Mouse (Mus musculus) heart, postnatal 14 days (tissue): ENCODE data around the gene Fam198a. TPM values are rescaled to one million over a fixed set of nuclear protein-coding genes. Genes with fewer than 3 reads are reported as not detected.

ENCODE experiments used
- total RNA-seq, 2 experiments: library from RNA; stranded (reverse); gene quantifications; 2 replicates each; pipeline ENCODE4 v1.2.3; 2021

Fam198a gene
- total RNA-seq, 2 experiments from 2014 or later: 1.7 to 1.8 TPM

Other genes with a start within 250 kb of the Fam198a start
- gene Sec22c, start 245.5 kb upstream of the Fam198a start, total RNA-seq: 1 to 10 TPM; 5.3 to 5.8 TPM
- 100 to 1,000 TPM; 128 to 131 TPM for gene Ss18l2, start 240.7 kb upstream of the Fam198a start, total RNA-seq
- gene Nktr, start 231.8 kb upstream of the Fam198a start, total RNA-seq: 10 to 100 TPM; 44.8 to 46.5 TPM
- gene Zfp651, start 191.7 kb upstream of the Fam198a start, total RNA-seq: 10 to 100 TPM; 89.4 to 91.9 TPM
- gene Klhl40, start 173.4 kb upstream of the Fam198a start, total RNA-seq: 1 to 10 TPM; 6.7 to 6.8 TPM
- gene Hhatl, start 158.5 kb upstream of the Fam198a start, total RNA-seq: 100 to 1,000 TPM; 118 to 123 TPM
- gene Ccdc13, start 111.5 kb upstream of the Fam198a start, total RNA-seq: under 1 TPM in 1 of 2 experiments, not detected in 1; 0.38 TPM
- 100 to 1,000 TPM; 203 to 224 TPM for gene Higd1a, start 92.6 kb upstream of the Fam198a start, total RNA-seq
- gene Ackr2, start 52.6 kb upstream of the Fam198a start, total RNA-seq: 1 to 10 TPM; 2.0 to 3.4 TPM
- gene Cyp8b1, start 34.7 kb upstream of the Fam198a start, total RNA-seq: under 1 TPM in 1 of 2 experiments, not detected in 1; 0.10 TPM
- gene Pomgnt2, start 46.1 kb downstream of the Fam198a start, total RNA-seq: 10 to 100 TPM in 1 of 2 experiments, 1 to 10 TPM in 1; 9.7 to 11.3 TPM
- gene Snrk, start 166.3 kb downstream of the Fam198a start, total RNA-seq: 100 to 1,000 TPM; 173 to 206 TPM